Mouse (Mus musculus): ENCODE results near the gene Arl4c.

Gene Arl4c

DNA sequence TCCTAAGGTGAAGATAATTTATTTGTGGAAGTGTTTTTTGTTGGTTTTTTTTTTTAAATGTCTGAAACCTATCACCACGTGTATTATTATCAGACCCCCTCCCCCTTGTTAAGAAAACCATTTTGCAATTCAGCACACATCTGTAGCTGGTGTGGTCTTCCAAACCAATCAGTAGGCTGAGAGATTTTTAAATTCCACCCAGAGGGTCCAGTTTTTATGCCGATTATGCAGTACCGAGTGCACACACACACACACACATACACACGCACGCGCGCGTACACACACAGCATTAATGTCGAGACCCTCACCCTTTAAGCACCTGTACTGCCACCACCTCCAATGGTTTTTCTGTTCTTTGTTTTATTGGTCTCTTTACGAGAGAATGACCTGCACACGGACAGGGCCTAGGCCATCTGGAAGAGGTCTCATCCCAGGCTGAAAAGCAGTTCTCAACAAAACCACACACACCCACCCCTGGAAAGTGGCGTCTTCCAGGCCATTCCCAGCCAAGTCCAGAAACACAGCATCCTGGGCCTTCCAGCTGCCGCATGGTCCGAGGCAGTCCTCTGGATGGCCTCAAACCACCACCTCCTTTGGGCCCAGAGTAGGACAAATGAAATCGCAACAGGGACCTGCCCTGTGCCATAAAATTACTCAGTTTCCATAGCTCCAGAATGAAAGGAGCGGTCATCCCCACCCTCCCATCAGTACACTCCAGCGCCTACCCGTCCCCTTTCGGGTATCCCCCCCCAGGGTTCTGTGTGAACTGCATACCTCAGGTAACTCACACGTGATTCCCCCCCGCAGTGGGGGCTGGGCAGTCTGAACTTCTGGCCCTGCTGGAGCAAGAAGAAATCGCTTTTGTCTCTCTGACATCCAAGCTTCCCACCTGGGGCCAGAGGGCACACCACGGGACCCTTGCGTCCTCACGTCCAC, 1.9 kb downstream of the Arl4c start:
- no peak for DNase-seq (ENCODE audit: low read depth)

DNA sequence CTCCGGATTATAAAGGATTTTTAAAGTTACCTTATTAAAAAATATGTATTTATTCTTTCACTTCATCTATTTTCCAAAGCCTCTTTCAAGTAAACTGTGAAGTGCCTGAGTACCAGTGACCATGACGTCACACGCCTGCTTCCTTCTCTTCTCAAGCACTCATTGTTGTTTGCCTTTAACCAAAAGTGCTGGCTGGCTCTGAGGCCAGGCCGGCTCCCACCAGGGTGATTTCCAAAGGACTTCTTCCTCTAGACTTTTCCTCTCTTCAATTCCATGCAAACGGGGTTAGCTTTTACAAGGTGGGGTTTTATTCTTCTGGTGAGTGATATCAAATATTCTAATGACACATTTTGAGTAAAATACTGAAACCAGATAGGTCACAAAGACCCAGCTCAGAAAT, 2.6 kb downstream of the Arl4c start:
- no peak for DNase-seq (ENCODE audit: low read depth)

DNA sequence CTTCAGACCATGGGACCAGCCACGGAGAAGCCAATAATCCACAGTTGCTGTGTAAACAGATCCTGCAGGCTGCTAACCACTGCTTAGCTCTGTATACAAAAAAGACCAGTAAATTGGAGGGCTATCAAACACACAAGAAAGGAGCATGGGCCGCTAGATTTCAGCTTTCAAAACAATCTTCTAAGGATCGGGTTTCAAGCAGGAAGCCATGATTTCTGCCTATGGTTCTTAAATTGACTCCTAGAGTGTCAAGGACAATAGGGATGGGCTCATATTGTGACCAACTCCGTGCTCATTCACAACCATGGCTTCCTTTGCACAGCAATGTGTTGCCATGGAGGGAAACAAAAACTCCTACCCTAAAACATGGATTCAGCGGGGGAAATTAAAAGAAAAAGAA, 3.1 kb downstream of the Arl4c start:
- DNase-seq (ENCODE audit: low read depth) = no peak

DNA sequence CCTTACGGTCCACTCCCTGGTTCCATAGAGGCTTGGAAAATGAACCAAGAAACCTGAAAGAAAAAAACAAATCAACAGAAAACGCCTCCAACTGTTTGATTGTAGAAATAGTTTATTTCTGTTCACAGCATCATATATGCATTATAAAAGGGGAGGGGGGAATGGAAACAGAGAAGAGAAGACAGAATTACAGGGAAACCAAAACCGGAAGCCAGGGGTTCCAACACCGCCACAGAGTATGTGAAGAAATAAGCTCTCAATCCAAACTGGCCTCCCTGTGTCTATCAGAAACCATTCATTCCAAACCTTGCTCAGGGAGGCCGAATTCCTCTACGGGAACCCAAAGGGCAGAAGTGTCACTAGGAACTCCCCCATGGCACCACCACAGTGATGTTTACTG, 3.9 kb downstream of the Arl4c start:
- DNase-seq (ENCODE audit: low read depth) = no peak

DNA sequence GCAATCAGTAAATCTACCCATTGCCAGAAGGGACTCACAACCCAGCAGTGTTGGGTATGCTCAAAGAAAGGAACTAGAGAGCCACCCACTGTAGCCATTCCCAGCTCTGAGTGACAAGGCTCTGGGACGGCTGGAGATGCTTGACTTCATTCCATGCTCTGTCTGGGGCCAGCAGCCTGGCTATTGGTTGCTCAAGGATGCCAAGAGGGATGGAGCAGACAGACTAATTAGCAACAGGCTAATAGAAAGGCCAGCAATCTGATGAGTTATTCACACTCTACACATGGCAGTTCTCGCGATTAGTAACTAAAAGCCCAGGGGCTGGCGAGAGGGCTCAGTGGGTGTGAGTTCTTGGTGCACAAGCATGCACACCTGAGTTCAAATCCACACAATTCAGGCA, 5.6 kb downstream of the Arl4c start:
- no peak for DNase-seq (ENCODE audit: low read depth)

DNA sequence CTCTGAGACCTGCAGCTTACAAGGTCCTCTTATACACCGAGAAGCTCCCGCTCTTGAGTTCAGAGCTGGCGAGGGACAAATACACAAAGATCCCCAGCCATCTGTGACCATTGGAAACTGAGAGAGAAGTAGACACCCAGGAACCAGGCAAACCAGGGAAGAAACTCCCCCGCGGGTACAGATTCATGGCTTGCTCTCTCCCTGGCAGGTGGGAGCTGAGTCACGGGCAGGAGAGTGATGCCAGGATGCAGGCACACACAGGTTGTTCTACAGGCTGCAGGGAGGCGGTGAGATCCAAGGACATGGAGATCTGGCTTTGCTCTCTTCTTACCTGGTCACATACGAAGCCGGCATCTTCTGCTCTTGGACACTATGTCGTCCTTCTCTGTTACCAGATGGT, 7.7 kb downstream of the Arl4c start:
- no peak for DNase-seq (ENCODE audit: low read depth)

DNA sequence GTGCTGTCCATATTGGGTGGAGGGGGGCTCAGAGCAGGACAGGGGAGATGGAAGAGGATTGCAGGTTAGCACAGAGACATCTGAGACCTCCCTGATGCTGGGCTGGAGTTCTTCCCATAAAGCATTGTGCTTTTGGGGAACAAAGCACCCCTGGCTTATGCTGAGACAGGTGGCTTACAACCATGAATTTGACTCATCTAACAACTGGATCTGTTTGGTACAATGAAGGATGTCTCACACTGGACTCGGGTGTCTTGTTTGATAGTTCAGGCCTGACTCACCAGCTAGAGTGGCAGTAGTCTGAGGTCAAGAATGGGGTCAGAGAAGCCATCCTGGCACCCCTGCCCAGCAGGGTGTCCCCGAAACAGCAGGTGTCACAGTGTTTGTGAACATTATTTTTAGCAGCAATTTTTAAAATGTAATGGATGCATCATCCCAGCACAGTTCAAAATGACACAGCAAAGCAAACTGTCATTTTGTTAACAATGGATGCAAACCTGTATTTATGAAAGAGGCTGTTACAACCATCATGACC, 9.7 kb downstream of the Arl4c start:
- DNase-seq (ENCODE audit: low read depth) = no peak

DNA sequence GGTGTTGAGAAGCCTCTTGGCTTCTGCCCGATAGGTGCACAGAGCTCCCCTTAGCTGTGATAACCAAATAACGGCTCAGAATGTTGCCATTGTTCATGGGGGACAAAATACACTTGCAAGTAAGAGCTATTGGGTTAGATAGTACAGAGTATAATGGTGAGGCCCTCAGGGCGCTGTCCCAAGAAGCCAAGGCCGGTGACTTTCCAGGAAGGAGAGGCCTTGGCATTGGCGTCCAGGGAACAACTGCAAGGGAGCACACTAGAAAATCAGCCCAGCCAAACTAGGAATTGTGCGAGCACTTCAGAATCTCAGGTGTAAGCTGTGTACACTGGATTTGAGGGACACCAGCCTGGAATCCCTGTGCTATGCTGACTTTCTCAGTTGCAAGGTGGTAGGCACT, 11.4 kb downstream of the Arl4c start:
- DNase-seq (ENCODE audit: low read depth) = no peak

DNA sequence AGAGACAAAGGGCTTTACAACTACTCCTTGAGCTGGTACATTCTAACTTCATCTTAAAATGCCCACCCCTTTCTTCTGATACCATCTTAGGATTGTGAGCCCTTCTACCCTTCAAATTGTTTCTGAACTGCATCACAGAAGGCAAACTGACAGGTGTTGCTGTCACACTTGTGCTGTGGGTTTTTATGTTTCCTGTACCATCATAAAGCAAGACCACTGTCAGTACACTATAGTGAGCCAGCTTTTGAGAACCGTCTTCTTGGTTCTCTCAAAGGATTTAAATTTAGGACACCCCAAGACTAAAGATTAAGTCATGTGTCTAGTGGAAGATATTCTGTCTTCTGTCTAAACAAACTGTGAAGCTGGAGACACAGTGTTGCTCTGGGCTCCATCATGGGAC, 17.3 kb downstream of the Arl4c start:
- no peak for DNase-seq (ENCODE audit: low read depth)

DNA sequence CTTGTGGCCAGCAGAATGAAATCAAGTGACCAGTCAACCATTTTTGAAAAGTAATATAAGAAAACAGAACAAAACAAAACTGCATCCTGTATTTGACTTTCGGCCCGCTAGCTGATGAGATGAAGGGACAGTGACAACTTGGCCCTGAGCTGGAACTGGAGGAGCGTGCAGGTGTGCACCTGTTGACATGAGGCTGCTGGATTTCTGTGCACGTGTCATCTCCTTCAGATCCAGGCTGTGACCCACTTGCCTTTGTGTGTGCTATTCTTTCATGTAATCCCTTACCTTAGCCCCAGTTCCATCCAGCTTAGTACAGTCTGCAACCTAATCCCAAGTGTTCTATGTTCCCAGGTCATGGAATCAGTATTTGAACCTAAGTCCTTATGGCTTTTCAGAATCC, 20.4 kb downstream of the Arl4c start:
- no peak for DNase-seq (ENCODE audit: low read depth)

DNA sequence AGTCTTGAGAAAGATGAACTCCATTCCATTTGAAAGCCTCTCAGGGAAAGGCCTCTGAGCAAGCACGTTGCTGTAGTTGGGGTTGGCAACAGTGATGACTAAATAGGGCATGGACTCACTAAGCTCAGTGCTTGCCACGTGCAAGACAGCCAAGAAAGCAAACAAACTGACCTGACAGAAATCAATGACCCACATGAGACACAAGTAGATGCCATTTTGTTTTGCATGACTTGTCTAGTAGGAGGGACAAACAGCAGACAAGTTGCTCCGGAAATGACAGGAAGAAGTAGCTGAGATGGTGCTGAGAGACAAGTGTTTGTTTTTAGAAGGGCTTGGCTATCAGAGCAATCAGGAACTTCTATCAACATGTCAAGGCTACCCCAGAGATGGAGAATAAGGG, 21.2 kb downstream of the Arl4c start:
- no peak for DNase-seq (ENCODE audit: low read depth)

DNA sequence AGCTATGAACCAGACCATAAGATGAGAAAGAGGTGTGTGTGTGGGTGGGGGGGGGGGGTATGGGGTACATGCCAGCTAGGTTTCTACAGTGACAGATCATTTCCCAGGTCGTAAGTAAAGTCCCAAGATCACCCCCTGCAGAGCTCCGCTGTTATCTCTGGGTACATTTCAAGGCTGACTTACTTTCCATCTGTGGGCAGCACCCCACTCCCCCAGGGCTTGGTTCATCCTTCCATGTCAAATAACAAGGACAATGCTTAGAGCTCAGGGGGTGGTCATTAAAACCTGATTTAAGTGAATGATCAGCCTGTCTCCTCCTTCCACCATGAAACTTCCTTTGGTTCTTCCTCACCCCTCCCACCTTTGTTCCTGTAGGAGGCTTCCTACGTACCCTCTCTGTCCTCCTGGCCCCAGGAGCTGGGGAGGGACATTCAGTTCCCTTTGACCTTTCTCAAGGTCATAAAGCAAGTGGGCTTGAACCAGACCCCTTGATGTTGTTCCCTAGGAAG, 23.7 kb downstream of the Arl4c start:
- no peak for DNase-seq (ENCODE audit: low read depth)

DNA sequence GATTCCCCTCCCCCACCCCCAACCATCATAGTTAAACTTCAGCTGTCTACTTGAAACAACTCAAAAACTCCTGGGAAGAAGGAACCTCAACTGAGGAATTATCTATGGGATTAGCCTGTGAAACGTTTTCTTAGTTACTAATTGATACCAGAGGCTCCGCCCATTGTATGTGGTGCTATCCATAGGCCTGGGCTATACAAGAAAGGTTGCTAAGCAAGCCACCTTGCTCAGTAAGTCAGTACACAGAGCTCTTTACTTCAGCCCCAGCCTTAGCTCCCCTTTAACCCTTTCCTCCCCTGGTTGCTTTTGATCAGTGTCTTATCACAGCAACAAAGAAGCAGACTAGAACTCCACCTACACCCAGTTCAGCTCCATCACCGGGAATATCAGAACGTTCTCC, 31.2 kb downstream of the Arl4c start:
- no peak for DNase-seq (ENCODE audit: low read depth)

DNA sequence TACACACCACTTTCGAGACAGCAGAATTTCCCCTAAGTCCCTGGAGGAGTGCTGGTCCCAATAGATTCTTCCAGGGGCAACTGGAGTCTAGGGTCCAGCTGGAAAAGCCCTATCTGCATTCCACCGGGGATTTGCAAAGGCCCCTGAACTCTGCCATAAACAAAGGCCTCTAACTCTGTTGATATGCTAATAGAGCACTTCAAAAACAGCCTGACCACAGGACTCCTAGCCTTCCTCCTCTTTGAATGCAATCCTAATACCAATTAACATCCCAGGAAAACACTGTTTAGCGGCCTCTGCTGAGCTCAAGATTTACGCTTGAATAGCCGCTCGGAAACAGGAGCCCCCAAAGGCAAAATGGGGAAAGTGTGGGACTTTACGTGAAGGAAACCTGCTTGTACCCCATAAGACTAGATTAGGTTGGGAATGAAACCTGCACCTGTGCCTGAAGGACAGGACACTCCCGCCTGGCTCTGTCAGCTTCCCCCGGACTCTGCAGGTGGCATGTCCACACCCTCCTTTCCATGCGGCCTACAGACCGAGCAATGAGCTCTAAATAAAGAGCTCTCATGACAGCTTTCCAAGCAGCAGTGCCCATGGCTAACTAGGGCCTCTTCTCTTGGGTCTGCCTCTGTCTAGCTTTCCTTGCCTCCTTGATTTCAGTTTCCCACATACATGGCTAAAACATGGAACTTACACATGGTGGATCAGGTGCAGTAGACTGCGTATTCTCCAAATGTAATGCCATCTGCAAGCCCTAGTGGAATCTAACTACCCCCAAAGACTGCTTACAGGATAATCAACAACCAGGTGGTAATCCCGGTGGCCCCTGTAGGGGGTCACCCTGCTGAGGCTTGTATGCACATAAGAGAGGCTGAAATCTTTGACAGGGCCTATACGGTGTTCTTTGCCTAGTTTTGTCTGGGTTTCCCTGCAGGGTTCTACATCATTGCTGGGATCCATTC, 32.9 kb downstream of the Arl4c start:
- DNase-seq (ENCODE audit: low read depth) = no peak

DNA sequence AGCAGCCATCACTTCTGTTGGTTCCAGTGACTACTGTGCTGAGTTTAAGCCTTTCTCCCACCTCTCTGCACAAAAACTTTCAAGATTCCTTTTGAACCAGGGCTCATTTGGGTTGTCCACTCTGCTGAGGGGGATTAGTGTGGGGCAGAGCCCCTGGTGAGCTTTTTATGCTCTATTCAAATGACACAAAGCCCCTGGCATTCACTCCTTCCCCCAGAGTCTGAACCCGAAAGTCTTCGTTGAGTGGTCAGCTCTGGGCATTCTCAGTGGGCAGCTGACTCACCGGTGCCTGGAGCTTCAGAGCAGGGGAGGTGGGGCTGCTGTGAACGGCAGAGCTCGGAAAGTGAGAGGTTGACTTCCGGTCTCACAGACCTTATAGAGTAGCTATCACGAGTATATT, 33.7 kb downstream of the Arl4c start:
- no peak for DNase-seq (ENCODE audit: low read depth)

DNA sequence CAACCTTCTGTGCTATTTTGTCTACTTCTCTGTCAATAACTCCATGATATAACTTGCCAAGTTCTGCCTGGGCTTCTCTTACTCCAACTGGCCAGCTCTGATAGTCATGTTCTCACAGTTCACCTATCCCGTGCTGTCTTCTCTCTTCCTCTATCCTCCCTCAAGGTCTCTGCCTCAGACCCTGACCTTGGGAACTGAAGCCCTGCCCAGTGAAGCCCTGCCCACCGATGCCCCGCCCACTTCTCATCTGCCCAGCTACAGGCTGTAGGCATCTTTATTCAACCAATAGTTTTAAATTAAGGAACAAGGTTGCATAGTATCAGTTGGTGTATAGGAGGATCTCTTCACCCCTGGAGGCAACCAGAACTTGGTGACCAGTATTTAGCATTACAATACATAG, 37.4 kb downstream of the Arl4c start:
- DNase-seq (ENCODE audit: low read depth) = no peak

DNA sequence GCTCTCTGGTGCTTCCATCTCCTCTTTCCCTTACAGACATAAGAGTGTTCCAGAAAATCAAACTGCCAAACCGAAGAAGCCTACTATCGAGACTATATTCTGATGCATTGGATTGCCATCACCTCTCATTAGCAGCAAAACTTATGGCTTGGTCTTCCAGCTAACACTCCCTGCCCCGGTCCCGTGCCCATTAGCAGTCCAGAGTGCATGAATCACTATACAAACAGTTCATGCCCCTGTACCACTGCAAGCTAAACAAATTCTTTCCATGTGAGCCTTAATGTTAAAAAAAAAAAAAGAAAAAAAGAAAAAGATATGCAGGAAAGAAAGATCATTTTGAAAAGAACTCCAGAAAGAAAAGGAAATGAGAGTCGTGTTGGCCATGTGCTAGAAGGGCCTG, 39.3 kb downstream of the Arl4c start:
- no peak for DNase-seq (ENCODE audit: low read depth)

DNA sequence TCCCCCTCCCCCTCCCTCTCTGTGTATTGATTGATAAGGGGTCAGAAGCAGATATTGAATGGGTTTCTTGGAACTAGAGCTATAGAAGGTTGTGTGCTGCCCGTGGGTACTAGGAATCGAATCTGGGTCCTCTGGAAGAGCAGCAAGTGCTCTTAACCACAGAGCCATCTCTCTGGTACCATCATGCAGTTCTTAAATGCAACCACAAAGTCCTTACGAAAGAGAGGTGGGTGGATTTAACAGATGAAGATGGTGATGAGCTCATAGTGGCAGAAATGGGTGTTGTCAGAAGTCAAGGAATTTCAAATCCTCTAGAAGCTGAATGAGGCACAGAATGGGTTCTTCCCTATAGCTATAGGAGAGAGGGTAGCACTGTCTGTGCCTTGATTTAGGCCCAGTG, 40.8 kb downstream of the Arl4c start:
- no peak for DNase-seq (ENCODE audit: low read depth)

DNA sequence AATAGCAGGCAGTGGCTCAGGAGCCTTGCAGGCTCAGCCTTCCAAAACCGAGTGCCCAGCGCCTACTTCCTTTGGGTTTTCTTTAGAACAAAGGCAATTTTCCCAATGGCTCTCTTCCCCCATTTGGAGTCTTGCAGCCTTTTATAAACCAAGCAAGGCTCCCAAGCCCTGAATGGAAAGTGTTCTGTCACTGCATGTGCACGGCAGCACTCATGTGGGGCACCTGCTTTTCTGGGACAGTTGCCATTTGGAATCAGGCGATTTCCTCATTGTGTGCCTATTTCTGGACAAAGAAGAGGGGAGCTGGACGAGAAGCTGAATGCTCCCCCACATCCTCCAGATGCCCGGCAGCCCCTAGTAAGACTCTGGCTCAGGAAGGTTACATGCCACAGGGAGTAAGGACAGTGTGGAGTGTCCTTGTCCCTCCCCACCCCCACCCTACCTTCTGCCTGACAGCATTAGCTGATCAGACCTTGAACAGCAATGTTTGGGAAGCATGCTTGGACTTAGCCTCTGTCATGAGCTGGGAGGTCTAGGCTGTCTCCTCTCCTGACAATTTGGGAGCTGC, 43.6 kb downstream of the Arl4c start:
- no peak for DNase-seq (ENCODE audit: low read depth)

DNA sequence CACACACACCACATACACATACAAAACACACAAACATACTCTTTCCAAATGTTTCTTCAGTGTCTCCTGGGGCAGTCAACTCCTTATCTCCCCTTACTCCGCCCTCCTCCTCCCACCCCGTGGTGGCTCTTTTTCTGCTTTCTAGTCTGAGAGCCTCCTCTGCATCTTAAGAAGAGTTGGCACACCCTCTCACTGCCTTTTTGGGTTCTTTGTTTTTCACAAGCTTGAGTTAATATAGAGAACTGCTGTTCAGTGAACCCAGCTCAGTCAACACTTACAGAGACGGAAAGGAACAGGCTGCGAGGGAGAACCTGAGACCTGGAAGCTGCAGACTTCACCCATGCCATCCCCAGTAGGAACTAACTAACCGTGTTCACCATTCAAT, 45.9 kb downstream of the Arl4c start:
- DNase-seq (ENCODE audit: low read depth) = no peak

DNA sequence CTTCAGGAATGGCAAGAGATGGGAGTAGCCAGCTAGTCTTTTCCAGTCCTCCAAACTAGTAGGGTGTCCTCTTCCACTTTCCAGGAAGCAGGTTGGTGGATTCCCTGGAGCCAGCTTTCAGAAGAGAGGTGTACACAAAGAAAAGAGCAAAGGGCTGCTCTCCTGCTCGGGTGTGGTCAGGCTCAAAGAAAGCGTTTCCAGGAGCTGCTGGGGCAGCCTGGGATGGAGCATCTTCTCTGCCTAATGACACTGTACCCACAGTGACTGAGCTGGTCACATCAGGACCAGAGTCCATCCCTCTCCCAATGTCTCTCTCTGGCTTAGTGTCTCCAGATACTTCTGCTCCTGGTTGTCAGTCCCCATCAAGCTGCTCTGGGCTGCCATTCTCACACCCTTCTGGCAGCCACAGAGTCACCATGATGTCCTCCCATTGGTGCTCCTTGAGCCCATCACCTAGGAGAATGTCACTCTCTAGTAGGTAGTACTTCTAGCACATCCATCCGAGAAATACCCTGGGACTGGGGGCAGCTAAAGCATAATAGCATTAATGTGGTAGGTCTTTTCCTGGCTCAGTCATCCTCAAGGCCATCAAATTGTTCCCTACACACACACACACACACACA, 46.4 kb downstream of the Arl4c start:
- no peak for DNase-seq (ENCODE audit: low read depth)
